Mouse (Mus musculus): ENCODE data around the gene Mrpl43.

The Mrpl43 gene

GRCm38 (mm10) chr19:44977148-44977547, 29.1 kb downstream of the Mrpl43 start:
- DNase-seq (ENCODE audit: low spot score) = no peak

- no peak for DNase-seq (ENCODE audit: low spot score)
Measured at GRCm38 (mm10) chr19:44976636-44977035, 29.6 kb downstream of the Mrpl43 start.

DNA sequence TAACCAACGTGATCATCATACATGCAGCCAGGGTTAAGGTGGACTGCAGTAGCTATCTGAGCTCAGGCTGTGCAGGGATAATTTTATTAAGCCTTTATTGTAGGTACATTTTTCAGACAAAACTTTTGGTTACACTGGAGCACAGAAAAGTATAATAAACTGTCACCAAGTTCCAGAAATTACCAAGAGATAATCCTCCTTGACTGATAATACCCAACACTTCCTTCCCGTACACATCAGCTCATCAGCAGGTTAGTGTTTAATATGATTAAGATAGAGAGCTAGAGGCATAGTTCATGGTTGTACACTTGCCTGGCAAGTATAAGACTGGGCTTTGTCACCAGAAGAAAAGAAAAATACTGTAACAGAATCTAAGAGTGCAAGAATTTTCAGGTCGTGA, 37.9 kb downstream of the Mrpl43 start:
- DNase-seq (ENCODE audit: low spot score) = no peak

- no peak for DNase-seq (ENCODE audit: low spot score)
Measured at GRCm38 (mm10) chr19:44965978-44966377, 40.3 kb downstream of the Mrpl43 start.

DNA sequence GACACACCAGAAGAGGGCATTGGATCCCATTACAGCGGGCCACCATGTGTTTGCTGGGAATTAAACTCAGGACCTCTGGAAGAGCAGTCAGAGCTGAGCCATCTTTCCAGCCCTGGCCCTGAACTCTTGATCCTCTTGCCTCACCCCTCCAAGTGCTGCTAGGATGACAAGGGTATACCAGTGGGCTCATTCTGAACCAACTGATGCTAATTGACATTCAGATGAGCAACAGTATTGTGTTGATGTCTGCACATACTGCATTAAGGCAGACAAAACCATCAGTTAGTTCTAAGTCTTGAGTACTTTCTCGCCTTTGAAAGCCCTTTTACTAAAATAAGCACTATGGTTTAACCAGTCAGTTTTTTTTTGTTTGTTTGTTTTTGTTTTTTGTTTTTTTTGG, 46.6 kb downstream of the Mrpl43 start:
- no peak for DNase-seq (ENCODE audit: low spot score)
